Mouse (Mus musculus) kidney, embryonic 16.5 days (tissue): ENCODE measurements at regions not wholly inside any gene's neighbourhood (a gene's known extent, or its start where the extent isn't known, plus 50 kb on each side); places are given as distances from the start of the nearest gene placed in this dataset.

ENCODE experiments used
- ATAC-seq: fragments of 200-750 bp; cut with Nextera tagmentation; 2 replicates; pipeline ENCODE4 v1.8.0; 2017; ENCODE audit warnings: moderate TSS enrichment; ENCODE audit not compliant: low FRiP score, low TSS enrichment
- H3K27ac ChIP-seq: fragments of 300-500 bp; sonication (generic); 2 replicates; pipeline ENCODE4 v1.5.1; 2014; ENCODE audit warnings: low read length
- H3K27me3 ChIP-seq: fragments of 300-500 bp; sonication (generic); 2 replicates; pipeline ENCODE4 v1.6.1; 2014; ENCODE audit warnings: low read length, control low read depth, mixed read lengths; ENCODE audit not compliant: insufficient read depth
- H3K36me3 ChIP-seq: fragments of 300-500 bp; sonication (generic); 2 replicates; pipeline ENCODE4 v1.6.1; 2014; ENCODE audit warnings: low read length, control low read depth, mixed read lengths; ENCODE audit not compliant: insufficient read depth
- H3K4me1 ChIP-seq: fragments of 300-500 bp; sonication (generic); 2 replicates; pipeline ENCODE4 v1.6.1; 2014; ENCODE audit warnings: low read length, control low read depth, mixed read lengths; ENCODE audit not compliant: insufficient read depth
- H3K4me2 ChIP-seq: fragments of 300-500 bp; sonication (generic); replicated peaks from 2 replicates; pipeline ENCODE4 v1.6.1; 2014; ENCODE audit warnings: low read depth, low read length
- H3K4me3 ChIP-seq: fragments of 300-500 bp; sonication (generic); 2 replicates; pipeline ENCODE4 v1.5.1; 2014; ENCODE audit warnings: mild to moderate bottlenecking, low read length
- H3K9ac ChIP-seq: fragments of 300-500 bp; sonication (generic); replicated peaks from 2 replicates; pipeline ENCODE4 v1.6.1; 2014; ENCODE audit warnings: low read length
- H3K9me3 ChIP-seq: fragments of 300-500 bp; sonication (generic); 2 replicates; pipeline ENCODE4 v1.6.1; 2016; ENCODE audit warnings: low read length, control low read depth
- WGBS: fragments of 180-500 bp; shearing (Covaris S2); extraction: QIAGEN DNeasy Blood & Tissue Kit; methylation state at CpG from one replicate; pipeline ENCODE4 v1.1.7; 2014; 5-methylcytosine and 5-hydroxymethylcytosine counted together

- Histone ChIP-seq H3K9me3 (peaks cover 4% of the 10 kb centered on the region; the same call in 1 of the 2 replicates), H3K9ac (no peak overlapping the region), H3K27me3 (no peaks in the 10 kb centered on the region), H3K4me1 (no peaks in the 10 kb centered on the region), H3K4me3 (no peak overlapping the region), H3K4me2 (no peak overlapping the region), H3K27ac (no peak overlapping the region), H3K36me3 (no peaks in the 10 kb centered on the region)
- WGBS: 57% methylated on average over 3 of the region's 3 CpGs
- ATAC-seq: no peak
Observed at GRCm38 (mm10) chr17:49291636-49292035, 136.5 kb upstream of the Mocs1 start.

- WGBS: 88% methylated on average over 3 of the region's 3 CpGs
- H3K4me3 ChIP-seq: no peak overlapping the region
- no peaks in the 10 kb centered on the region for H3K27me3 ChIP-seq
- no peak overlapping the region for H3K9ac ChIP-seq
- H3K4me1 ChIP-seq: peaks cover 7% of the 10 kb centered on the region; the same call in 1 of the 2 replicates
- H3K4me2 ChIP-seq: no peak overlapping the region
- no peak overlapping the region for H3K27ac ChIP-seq
- no peak for ATAC-seq
- H3K36me3 ChIP-seq: no peaks in the 10 kb centered on the region
- no peaks in the 10 kb centered on the region for H3K9me3 ChIP-seq
Observed at GRCm38 (mm10) chr17:49304461-49304860, 123.7 kb upstream of the Mocs1 start.

- Histone ChIP-seq H3K4me2 (no peak overlapping the region), H3K9me3 (no peaks in the 10 kb centered on the region), H3K27me3 (no peaks in the 10 kb centered on the region), H3K36me3 (no peaks in the 10 kb centered on the region), H3K4me3 (no peak overlapping the region), H3K27ac (peak overlapping the region; percentile 21; the same call in 1 of the 2 replicates), H3K4me1 (peaks cover 7% of the 10 kb centered on the region; the same call in 1 of the 2 replicates), H3K9ac (no peak overlapping the region)
- peak; percentile 74 for ATAC-seq
- WGBS: 54% methylated on average over 6 of the region's 6 CpGs
Observed at GRCm38 (mm10) chr17:49305116-49305515, 123.0 kb upstream of the Mocs1 start.

- Histone ChIP-seq H3K4me3 (peak overlapping the region; percentile 23; the same call in 1 of the 2 replicates), H3K9me3 (no peaks in the 10 kb centered on the region), H3K27ac (peak overlapping the region; percentile 31; the same call in 1 of the 2 replicates), H3K4me2 (peak overlapping the region; percentile 45), H3K4me1 (peaks cover 7% of the 10 kb centered on the region; the same call in 1 of the 2 replicates), H3K27me3 (no peaks in the 10 kb centered on the region), H3K9ac (no peak overlapping the region; the same call in 1 of the 2 replicates), H3K36me3 (no peaks in the 10 kb centered on the region)
- WGBS: 10% methylated on average over 5 of the region's 5 CpGs
- ATAC-seq: peak; percentile 92
Observed at GRCm38 (mm10) chr17:49309079-49309478, 119.1 kb upstream of the Mocs1 start.

GRCm38 (mm10) chr17:49314196-49314595 lies 114.0 kb upstream of the Mocs1 start:
- no peak overlapping the region for H3K4me3 ChIP-seq
- no peak overlapping the region for H3K9ac ChIP-seq
- no peak overlapping the region for H3K4me2 ChIP-seq
- no peaks in the 10 kb centered on the region for H3K36me3 ChIP-seq
- no peaks in the 10 kb centered on the region for H3K27me3 ChIP-seq
- H3K9me3 ChIP-seq: no peaks in the 10 kb centered on the region
- H3K27ac ChIP-seq: no peak overlapping the region
- WGBS: 84% methylated on average over 2 of the region's 2 CpGs
- H3K4me1 ChIP-seq: peaks cover 3% of the 10 kb centered on the region; the same call in 1 of the 2 replicates
- ATAC-seq: no peak

GRCm38 (mm10) chr17:49327524-49327923 lies 100.6 kb upstream of the Mocs1 start:
- Histone ChIP-seq H3K36me3 (no peaks in the 10 kb centered on the region), H3K4me1 (no peaks in the 10 kb centered on the region), H3K27me3 (no peaks in the 10 kb centered on the region), H3K9me3 (no peaks in the 10 kb centered on the region), H3K9ac (no peak overlapping the region), H3K4me3 (no peak overlapping the region), H3K27ac (no peak overlapping the region), H3K4me2 (no peak overlapping the region)
- 74% methylated on average over 4 of the region's 4 CpGs for WGBS
- ATAC-seq: no peak

- no peak overlapping the region for H3K27ac ChIP-seq
- H3K27me3 ChIP-seq: no peaks in the 10 kb centered on the region
- no peaks in the 10 kb centered on the region for H3K36me3 ChIP-seq
- 0 out of 2 replicates have a peak, but pooled peaks cover 4% of the 10 kb centered on the region for H3K9me3 ChIP-seq
- no peak overlapping the region for H3K4me2 ChIP-seq
- WGBS: 20% methylated on average over 5 of the region's 5 CpGs
- H3K4me1 ChIP-seq: no peaks in the 10 kb centered on the region
- H3K4me3 ChIP-seq: no peak overlapping the region
- no peak for ATAC-seq
- H3K9ac ChIP-seq: no peak overlapping the region
Observed at GRCm38 (mm10) chr17:49335318-49335717, 92.8 kb upstream of the Mocs1 start.

GRCm38 (mm10) chr17:49337881-49338280 lies 90.3 kb upstream of the Mocs1 start:
- Histone ChIP-seq H3K4me3 (no peak overlapping the region), H3K27me3 (no peaks in the 10 kb centered on the region), H3K9ac (no peak overlapping the region), H3K27ac (no peak overlapping the region), H3K36me3 (no peaks in the 10 kb centered on the region), H3K4me1 (no peaks in the 10 kb centered on the region), H3K4me2 (no peak overlapping the region), H3K9me3 (0 out of 2 replicates have a peak, but pooled peaks cover 2% of the 10 kb centered on the region)
- no peak for ATAC-seq
- 93% methylated on average over 5 of the region's 5 CpGs for WGBS

- Histone ChIP-seq H3K36me3 (no peaks in the 10 kb centered on the region), H3K9me3 (no peaks in the 10 kb centered on the region), H3K4me2 (no peak overlapping the region), H3K4me3 (no peak overlapping the region), H3K4me1 (no peaks in the 10 kb centered on the region), H3K27me3 (no peaks in the 10 kb centered on the region), H3K27ac (no peak overlapping the region), H3K9ac (no peak overlapping the region)
- WGBS: 86% methylated on average over 2 of the region's 2 CpGs
- ATAC-seq: no peak
Observed at GRCm38 (mm10) chr17:49342636-49343035, 85.5 kb upstream of the Mocs1 start.

- WGBS: 60% methylated on average over 5 of the region's 5 CpGs
Observed at GRCm38 (mm10) chr17:49346701-49347100, 81.5 kb upstream of the Mocs1 start.

More at GRCm38 (mm10) chr17:49346701-49347100, 81.5 kb upstream of the Mocs1 start:
- H3K27me3 ChIP-seq: no peaks in the 10 kb centered on the region
- H3K4me3 ChIP-seq: no peak overlapping the region
- H3K36me3 ChIP-seq: no peaks in the 10 kb centered on the region
- no peak overlapping the region for H3K9ac ChIP-seq
- no peak for ATAC-seq
- H3K9me3 ChIP-seq: no peaks in the 10 kb centered on the region
- H3K27ac ChIP-seq: no peak overlapping the region
- no peak overlapping the region for H3K4me2 ChIP-seq
- no peaks in the 10 kb centered on the region for H3K4me1 ChIP-seq
